Mouse (Mus musculus) heart, embryonic 14.5 days (tissue): Measurements from ENCODE around the gene Gamt. TPM values are rescaled to one million over a fixed set of nuclear protein-coding genes. Genes with fewer than 3 reads are reported as not detected.
A peak's percentile ranks its signal among the peaks of the same experiment; 100 is the strongest.
"Not testable (repeated sequence)": the region's sequence is repeated elsewhere in the genome, so short reads cannot be mapped to it uniquely, and the experiment has no call there.

Experiments
- ATAC-seq: fragments of 200-750 bp; cut with Nextera tagmentation; 2 replicates; pipeline ENCODE4 v1.8.0; 2017; ENCODE audit warnings: low read depth, moderate TSS enrichment; ENCODE audit not compliant: insufficient number of reproducible peaks, insufficient read depth, low FRiP score
- H3K27ac ChIP-seq, 2 experiments: fragments of 200-500 bp in 1 of 2; fragments of 300-500 bp in 1 of 2; sonication (generic) in 1 of 2; replicated peaks in 1 of 2; 2 replicates each; pipeline ENCODE4 v1.5.1; 2012 to 2014; ENCODE audit warnings: low read depth in 2 of 2, low read length in 2 of 2, control low read depth in 1 of 2, mild to moderate bottlenecking in 1 of 2, mixed read lengths in 1 of 2; ENCODE audit not compliant: control insufficient read depth in 1 of 2, insufficient read depth in 1 of 2
- H3K27me3 ChIP-seq: fragments of 300-500 bp; sonication (generic); 2 replicates; pipeline ENCODE4 v1.6.1; 2014; ENCODE audit warnings: mild to moderate bottlenecking, low read length, control low read depth; ENCODE audit not compliant: control insufficient read depth, insufficient read depth
- H3K36me3 ChIP-seq: fragments of 300-500 bp; sonication (generic); 2 replicates; pipeline ENCODE4 v1.6.1; 2014; ENCODE audit warnings: mild to moderate bottlenecking, control low read depth, low read length, mixed read lengths; ENCODE audit not compliant: control insufficient read depth, insufficient read depth
- H3K4me1 ChIP-seq, 2 experiments: fragments of 200-500 bp in 1 of 2; fragments of 300-500 bp in 1 of 2; sonication (generic) in 1 of 2; 2 replicates each; pipeline ENCODE4 v1.6.1; 2012 to 2014; ENCODE audit warnings: low read length in 2 of 2, control low read depth in 1 of 2, mixed read lengths in 1 of 2; ENCODE audit not compliant: control insufficient read depth in 2 of 2, insufficient read depth in 2 of 2
- H3K4me2 ChIP-seq: fragments of 300-500 bp; sonication (generic); 2 replicates; pipeline ENCODE4 v1.6.1; 2014; ENCODE audit warnings: mild to moderate bottlenecking, low read length
- H3K4me3 ChIP-seq, 2 experiments: fragments of 200-500 bp in 1 of 2; fragments of 300-500 bp in 1 of 2; sonication (generic) in 1 of 2; 2 replicates each; pipeline ENCODE4 v1.5.1; 2012 to 2014; ENCODE audit warnings: low read length in 2 of 2, mild to moderate bottlenecking in 2 of 2, control low read depth in 1 of 2, low read depth in 1 of 2, moderate library complexity in 1 of 2; ENCODE audit not compliant: control insufficient read depth in 1 of 2, insufficient read depth in 1 of 2
- H3K9ac ChIP-seq: fragments of 300-500 bp; sonication (generic); 2 replicates; pipeline ENCODE4 v1.6.1; 2014; ENCODE audit warnings: mild to moderate bottlenecking, low read length
- H3K9me3 ChIP-seq: fragments of 300-500 bp; sonication (generic); 2 replicates; pipeline ENCODE4 v1.6.1; 2016; ENCODE audit warnings: low read length, control low read depth; ENCODE audit not compliant: control insufficient read depth
- WGBS: fragments of 180-500 bp; shearing (Covaris S2); extraction: QIAGEN DNeasy Blood & Tissue Kit; methylation state at CpG from one replicate; pipeline ENCODE4 v1.1.7; 2014; 5-methylcytosine and 5-hydroxymethylcytosine counted together
- microRNA-seq: library from miRNA; unstranded; fragments of <30 nt; microRNA quantifications from one replicate; pipeline ENCODE4, GENCODE M21; 2016
- polyA plus RNA-seq: library from polyadenylated mRNA; unstranded; fragments of >200 nt; fragmentation: Nextera tagmentation; extraction: Ambion mirVana; gene quantifications from 2 replicates; pipeline ENCODE4 v1.2.1, GENCODE M21; 2014

Gene Gamt
- polyA plus RNA-seq, 1 experiment from 2014 or later = 61.5 TPM

- 44% methylated on average over 7 of the region's 9 CpGs for WGBS
- H3K27ac ChIP-seq = no peak overlapping the region
- H3K27me3 ChIP-seq = no peaks in the 10 kb centered on the region
- no peaks in the 10 kb centered on the region for H3K9me3 ChIP-seq
- no peak overlapping the region for H3K4me3 ChIP-seq
- no peak overlapping the region for H3K9ac ChIP-seq
- peaks cover 3 to 7% of the 10 kb centered on the region in 2 experiments; a peak in 2 of 4 replicates for H3K4me1 ChIP-seq
- no peak for ATAC-seq
- no peak overlapping the region for H3K4me2 ChIP-seq
- H3K36me3 ChIP-seq = no peaks in the 10 kb centered on the region
Observed at GRCm38 (mm10) chr10:80220676-80221075, 40.1 kb downstream of the Gamt start.

- Histone ChIP-seq H3K27ac (no peak overlapping the region), H3K36me3 (no peaks in the 10 kb centered on the region), H3K4me2 (no peak overlapping the region), H3K9ac (no peak overlapping the region), H3K9me3 (no peaks in the 10 kb centered on the region), H3K4me3 (no peak overlapping the region), H3K4me1 (no peaks in the 10 kb centered on the region; a peak in 1 of 4 replicates), H3K27me3 (no peaks in the 10 kb centered on the region)
- ATAC-seq = no peak
- WGBS = 34% methylated on average over 16 of the region's 16 CpGs
Observed at GRCm38 (mm10) chr10:80215048-80215772, 45.6 kb downstream of the Gamt start.

GRCm38 (mm10) chr10:80211547-80212103, 49.2 kb downstream of the Gamt start:
- H3K27ac ChIP-seq, H3K9me3 ChIP-seq, H3K4me2 ChIP-seq, ATAC-seq, H3K4me1 ChIP-seq, H3K36me3 ChIP-seq, H3K9ac ChIP-seq, H3K4me3 ChIP-seq, H3K27me3 ChIP-seq: not testable (repeated sequence)
- WGBS = 81% methylated on average over 7 of the region's 7 CpGs

- H3K4me1 ChIP-seq = peaks cover 2 to 4% of the 10 kb centered on the region in 2 experiments; a peak in 2 of 4 replicates
- 17% methylated on average over 24 of the region's 24 CpGs for WGBS
- no peak overlapping the region for H3K4me3 ChIP-seq
- H3K27ac ChIP-seq = no peak overlapping the region
- no peaks in the 10 kb centered on the region for H3K9me3 ChIP-seq
- ATAC-seq = no peak
- no peak overlapping the region for H3K9ac ChIP-seq
- no peaks in the 10 kb centered on the region; the same call in 1 of the 2 replicates for H3K27me3 ChIP-seq
- H3K4me2 ChIP-seq = peak overlapping the region; percentile 16; the same call in 1 of the 2 replicates
- no peaks in the 10 kb centered on the region for H3K36me3 ChIP-seq
Observed at GRCm38 (mm10) chr10:80208841-80209371, 51.9 kb downstream of the Gamt start.

- Histone ChIP-seq H3K9ac (no peak overlapping the region), H3K27ac (no peak overlapping the region), H3K4me1 (peaks cover 4% of the 10 kb centered on the region in 2 experiments; a peak in 2 of 4 replicates), H3K4me2 (no peak overlapping the region), H3K9me3 (no peaks in the 10 kb centered on the region), H3K27me3 (no peaks in the 10 kb centered on the region; the same call in 1 of the 2 replicates), H3K36me3 (no peaks in the 10 kb centered on the region), H3K4me3 (no peak overlapping the region)
- no peak for ATAC-seq
- 77% methylated on average over 4 of the region's 4 CpGs for WGBS
Observed at GRCm38 (mm10) chr10:80208248-80208647, 52.6 kb downstream of the Gamt start.

Small RNA genes lying within 50 kb of the gene (microRNA-seq; reads per million reads assigned to microRNA genes)
- 1.7 reads per million for gene Mir6911

Other genes with a start within 250 kb of the Gamt start
- gene Arhgap45, start 244.4 kb downstream of the Gamt start, polyA plus RNA-seq = 3.0 and 3.4 TPM in 2 replicates
- gene Polr2e, start 221.2 kb downstream of the Gamt start, polyA plus RNA-seq = 146 and 162 TPM in 2 replicates
- gene Gpx4, start 213.8 kb downstream of the Gamt start, polyA plus RNA-seq = 715 and 757 TPM in 2 replicates
- gene Sbno2, start 155.4 kb downstream of the Gamt start, polyA plus RNA-seq = 9.5 and 9.6 TPM in 2 replicates
- gene Stk11, start 145.2 kb downstream of the Gamt start, polyA plus RNA-seq = 14.6 and 17.7 TPM in 2 replicates
- gene Atp5d, start 122.4 kb downstream of the Gamt start, polyA plus RNA-seq = 988 and 1,015 TPM in 2 replicates
- 1.6 and 2.6 TPM in 2 replicates for gene Cbarp, start 120.2 kb downstream of the Gamt start, polyA plus RNA-seq
- 21.2 and 25.8 TPM in 2 replicates for gene Midn, start 112.7 kb downstream of the Gamt start, polyA plus RNA-seq
- gene Cirbp, start 95.0 kb downstream of the Gamt start, polyA plus RNA-seq = 79.4 and 80.7 TPM in 2 replicates
- gene 1600002K03Rik, start 88.1 kb downstream of the Gamt start, polyA plus RNA-seq = 7.7 and 11.1 TPM in 2 replicates
- gene Efna2, start 81.5 kb downstream of the Gamt start, polyA plus RNA-seq = 8.4 and 10.1 TPM in 2 replicates
- gene Mum1, start 34.6 kb downstream of the Gamt start, polyA plus RNA-seq = 28.5 and 29.3 TPM in 2 replicates
- 721 and 734 TPM in 2 replicates for gene Ndufs7, start 11.9 kb downstream of the Gamt start, polyA plus RNA-seq
- 25.0 and 27.5 TPM in 2 replicates for gene Dazap1, start 474 bp upstream of the Gamt start, polyA plus RNA-seq
- gene Rps15, start 31.4 kb upstream of the Gamt start, polyA plus RNA-seq = 648 and 723 TPM in 2 replicates
- 0.78 and 1.4 TPM in 2 replicates for gene Apc2, start 35.0 kb upstream of the Gamt start, polyA plus RNA-seq
- 28.9 and 30.8 TPM in 2 replicates for gene 2310011J03Rik, start 59.5 kb upstream of the Gamt start, polyA plus RNA-seq
- 1.4 TPM in 2 replicates for gene Pcsk4, start 68.5 kb upstream of the Gamt start, polyA plus RNA-seq
- gene Reep6, start 68.9 kb upstream of the Gamt start, polyA plus RNA-seq = 1.4 and 1.6 TPM in 2 replicates
- 6.8 and 7.8 TPM in 2 replicates for gene Adamtsl5, start 87.4 kb upstream of the Gamt start, polyA plus RNA-seq
- gene Plk5, start 95.4 kb upstream of the Gamt start, polyA plus RNA-seq = not detected in 2 replicates
- 3.9 and 6.3 TPM in 2 replicates for gene Mex3d, start 126.6 kb upstream of the Gamt start, polyA plus RNA-seq
- 116 and 125 TPM in 2 replicates for gene Mbd3, start 138.5 kb upstream of the Gamt start, polyA plus RNA-seq
- 2,007 and 2,169 TPM in 2 replicates for gene Uqcr11, start 145.8 kb upstream of the Gamt start, polyA plus RNA-seq
- 48.6 and 54.0 TPM in 2 replicates for gene Tcf3, start 172.6 kb upstream of the Gamt start, polyA plus RNA-seq
- gene Onecut3, start 233.8 kb upstream of the Gamt start, polyA plus RNA-seq = not detected in 2 replicates